Mouse (Mus musculus) hindbrain, embryonic 16.5 days (tissue): ENCODE data around the gene Cbfa2t3. TPM values are rescaled to one million over a fixed set of nuclear protein-coding genes. Genes with fewer than 3 reads are reported as not detected.

Experiments
- ATAC-seq: fragments of 200-750 bp; cut with Nextera tagmentation; 2 replicates; pipeline ENCODE4 v1.8.0; 2017; ENCODE audit warnings: moderate TSS enrichment, moderate library complexity
- H3K27ac ChIP-seq: fragments of 300-500 bp; sonication (generic); 2 replicates; pipeline ENCODE4 v1.5.1; 2014; ENCODE audit warnings: low read depth, mild to moderate bottlenecking, control low read depth, low read length, moderate library complexity
- H3K27me3 ChIP-seq: fragments of 300-500 bp; sonication (generic); replicated peaks from 2 replicates; pipeline ENCODE4 v1.6.1; 2014; ENCODE audit warnings: low read length; ENCODE audit not compliant: control insufficient read depth, insufficient read depth
- H3K36me3 ChIP-seq: fragments of 300-500 bp; sonication (generic); 2 replicates; pipeline ENCODE4 v1.6.1; 2014; ENCODE audit warnings: mild to moderate bottlenecking, low read length, moderate library complexity, mixed read lengths; ENCODE audit not compliant: control insufficient read depth, insufficient read depth
- H3K4me1 ChIP-seq: fragments of 300-500 bp; sonication (generic); 2 replicates; pipeline ENCODE4 v1.6.1; 2014; ENCODE audit warnings: low read depth, low read length; ENCODE audit not compliant: control insufficient read depth, insufficient read depth
- H3K4me2 ChIP-seq: fragments of 300-500 bp; sonication (generic); 2 replicates; pipeline ENCODE4 v1.6.1; 2014; ENCODE audit warnings: mild to moderate bottlenecking, low read length, control low read depth, moderate library complexity
- H3K4me3 ChIP-seq: fragments of 300-500 bp; sonication (generic); 2 replicates; pipeline ENCODE4 v1.5.1; 2014; ENCODE audit warnings: mild to moderate bottlenecking, low read length, control low read depth, moderate library complexity
- H3K9ac ChIP-seq: fragments of 300-500 bp; sonication (generic); 2 replicates; pipeline ENCODE4 v1.6.1; 2014; ENCODE audit warnings: low read depth, mild to moderate bottlenecking, control low read depth, low read length, moderate library complexity
- H3K9me3 ChIP-seq: fragments of 300-500 bp; sonication (generic); 2 replicates; pipeline ENCODE4 v1.6.1; 2014; ENCODE audit warnings: mild to moderate bottlenecking, low read length, moderate library complexity; ENCODE audit not compliant: control insufficient read depth
- WGBS: fragments of 180-500 bp; shearing (Covaris S2); extraction: QIAGEN DNeasy Blood & Tissue Kit; methylation state at CpG from one replicate; pipeline ENCODE4 v1.1.7; 2014; 5-methylcytosine and 5-hydroxymethylcytosine counted together
- polyA plus RNA-seq: library from polyadenylated mRNA; unstranded; fragments of >200 nt; fragmentation: Nextera tagmentation; extraction: Ambion mirVana; gene quantifications from 2 replicates; pipeline ENCODE4 v1.2.1, GENCODE M21; 2015

Cbfa2t3 gene
- polyA plus RNA-seq, 1 experiment from 2014 or later = 12.6 TPM

DNA sequence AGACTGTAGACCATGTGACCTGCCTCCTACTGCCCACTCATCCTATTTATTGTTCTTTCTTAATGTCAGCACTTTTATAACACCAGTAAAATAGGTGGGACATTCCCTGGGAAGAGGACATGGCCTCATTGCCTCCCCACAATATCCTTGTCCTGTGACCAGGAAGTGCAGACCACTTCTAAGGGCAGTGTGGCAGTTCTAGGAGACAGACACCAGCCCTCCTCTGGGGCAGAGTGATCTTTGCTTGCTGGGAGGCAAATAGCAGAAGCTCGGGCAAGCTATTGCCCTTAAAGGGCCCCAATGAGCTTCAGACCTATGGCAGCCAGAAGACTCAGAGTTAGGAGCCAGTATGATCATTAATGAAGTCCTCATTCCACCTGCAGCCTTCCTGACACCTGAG is 94.3 kb downstream of the Cbfa2t3 start:
- Histone ChIP-seq H3K9ac (no peak overlapping the region), H3K4me3 (no peak overlapping the region), H3K4me1 (no peaks in the 10 kb centered on the region), H3K4me2 (no peak overlapping the region), H3K36me3 (no peaks in the 10 kb centered on the region), H3K27me3 (no peaks in the 10 kb centered on the region), H3K9me3 (no peaks in the 10 kb centered on the region), H3K27ac (no peak overlapping the region)
- WGBS = 76% methylated on average over 1 of the region's 1 CpGs
- ATAC-seq = no peak

DNA sequence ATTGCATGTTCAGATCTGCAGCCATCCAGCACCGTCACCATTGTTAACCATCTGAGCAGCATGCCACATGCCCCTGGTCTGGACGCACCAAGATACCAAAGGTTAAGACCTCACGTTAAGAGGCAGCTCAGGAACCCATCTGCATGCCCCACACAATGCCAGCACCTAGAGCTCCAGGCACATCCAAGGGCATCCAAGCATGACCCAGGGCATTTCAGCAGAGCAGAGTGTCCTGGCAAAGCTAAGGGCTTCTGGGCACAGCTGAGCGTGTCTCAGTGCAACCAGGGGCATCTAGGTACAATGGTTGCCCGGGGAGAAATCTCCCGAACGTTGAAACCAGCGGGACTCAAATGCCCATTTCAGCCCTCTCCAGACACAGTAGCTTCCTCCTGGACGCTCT is 98.2 kb downstream of the Cbfa2t3 start:
- Histone ChIP-seq H3K36me3 (no peaks in the 10 kb centered on the region), H3K9me3 (no peaks in the 10 kb centered on the region), H3K4me3 (no peak overlapping the region), H3K27ac (no peak overlapping the region), H3K27me3 (no peaks in the 10 kb centered on the region), H3K4me1 (no peaks in the 10 kb centered on the region), H3K4me2 (no peak overlapping the region), H3K9ac (no peak overlapping the region)
- ATAC-seq = no peak
- 90% methylated on average over 9 of the region's 9 CpGs for WGBS

DNA sequence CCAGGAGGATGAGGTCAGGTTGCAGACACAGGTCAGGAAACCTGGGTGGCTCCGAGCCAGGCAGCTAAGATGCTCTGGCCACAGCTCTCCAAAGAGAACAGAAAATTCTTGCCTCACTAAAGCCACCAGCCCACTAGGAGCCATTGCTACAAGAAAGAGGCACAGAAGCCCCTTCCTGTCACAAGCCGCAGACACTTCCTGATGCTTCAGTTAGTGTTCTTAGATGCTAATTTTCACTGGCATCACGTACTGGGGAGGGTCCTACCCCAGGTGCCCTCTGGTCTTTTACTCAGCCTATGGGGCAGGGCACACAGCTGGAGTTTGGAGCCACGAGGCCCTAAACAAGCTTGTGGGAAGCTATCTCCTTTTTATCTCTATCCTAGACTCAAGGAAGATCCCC is 102.9 kb downstream of the Cbfa2t3 start:
- Histone ChIP-seq H3K27me3 (no peaks in the 10 kb centered on the region), H3K9ac (no peak overlapping the region), H3K9me3 (no peaks in the 10 kb centered on the region), H3K27ac (no peak overlapping the region), H3K4me3 (no peak overlapping the region), H3K4me1 (peaks cover 7% of the 10 kb centered on the region), H3K36me3 (no peaks in the 10 kb centered on the region; the same call in 1 of the 2 replicates), H3K4me2 (no peak overlapping the region)
- no peak for ATAC-seq
- WGBS = 51% methylated on average over 4 of the region's 4 CpGs

GRCm38 (mm10) chr8:122593783-122594507 is 105.0 kb downstream of the Cbfa2t3 start:
- Histone ChIP-seq H3K4me1 (peaks cover 7% of the 10 kb centered on the region), H3K36me3 (no peaks in the 10 kb centered on the region; the same call in 1 of the 2 replicates), H3K4me2 (no peak overlapping the region), H3K27me3 (no peaks in the 10 kb centered on the region), H3K9ac (peak overlapping the region; percentile 41), H3K9me3 (no peaks in the 10 kb centered on the region), H3K27ac (peak overlapping the region; percentile 59), H3K4me3 (no peak overlapping the region)
- peak; percentile 42; the same call in 1 of the 2 replicates for ATAC-seq
- 64% methylated on average over 19 of the region's 19 CpGs for WGBS

- Histone ChIP-seq H3K27ac (peak overlapping the region; percentile 59), H3K27me3 (no peaks in the 10 kb centered on the region), H3K4me2 (no peak overlapping the region), H3K9ac (no peak overlapping the region; the same call in 1 of the 2 replicates), H3K36me3 (no peaks in the 10 kb centered on the region; the same call in 1 of the 2 replicates), H3K9me3 (no peaks in the 10 kb centered on the region), H3K4me1 (peaks cover 7% of the 10 kb centered on the region), H3K4me3 (no peak overlapping the region)
- WGBS = 66% methylated on average over 12 of the region's 12 CpGs
- no peak for ATAC-seq
Measured at GRCm38 (mm10) chr8:122593240-122593639, 105.7 kb downstream of the Cbfa2t3 start.

DNA sequence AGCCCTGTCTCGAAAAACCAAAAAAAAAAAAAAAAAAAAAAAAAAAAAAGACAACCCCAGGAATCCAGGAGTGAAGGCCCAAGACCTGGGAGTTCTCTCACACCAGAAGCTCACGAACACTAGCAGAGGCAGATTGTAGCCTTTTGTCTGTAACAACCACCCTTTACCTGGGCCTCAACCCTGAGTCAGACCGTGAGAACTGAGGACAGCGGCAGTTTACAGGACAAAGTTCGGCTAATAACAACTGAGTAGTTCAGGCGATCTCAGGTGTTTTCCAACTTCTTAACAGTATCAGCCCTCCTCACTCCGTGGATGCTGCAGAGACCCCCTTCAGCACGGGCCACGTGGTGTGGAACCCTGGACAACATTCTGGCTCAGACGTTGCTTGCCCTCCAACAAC is 112.2 kb downstream of the Cbfa2t3 start:
- H3K27ac ChIP-seq = no peak overlapping the region
- ATAC-seq = no peak
- H3K9me3 ChIP-seq = no peaks in the 10 kb centered on the region
- H3K9ac ChIP-seq = no peak overlapping the region
- WGBS = 87% methylated on average over 10 of the region's 10 CpGs
- no peaks in the 10 kb centered on the region for H3K4me1 ChIP-seq
- no peak overlapping the region for H3K4me2 ChIP-seq
- no peaks in the 10 kb centered on the region for H3K36me3 ChIP-seq
- no peaks in the 10 kb centered on the region for H3K27me3 ChIP-seq
- no peak overlapping the region for H3K4me3 ChIP-seq

DNA sequence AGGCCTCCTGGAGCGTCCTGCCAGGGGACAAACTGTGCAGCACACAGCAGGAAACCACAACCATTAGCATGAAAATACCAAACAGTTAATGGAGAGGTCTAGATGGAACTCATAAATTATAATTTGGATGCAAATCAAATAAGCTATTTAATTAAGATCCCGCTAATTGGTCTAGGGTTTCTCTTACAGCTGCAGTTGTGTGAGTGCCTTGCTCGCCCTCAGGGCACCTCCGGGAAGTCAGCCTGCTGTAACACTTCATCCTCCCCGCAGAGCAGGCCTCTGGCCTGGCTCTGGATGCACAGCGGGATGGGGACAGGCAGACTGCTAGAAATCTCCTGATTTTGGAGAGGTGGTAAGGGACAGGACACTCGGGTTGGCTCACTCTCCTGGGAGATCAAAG is 112.7 kb downstream of the Cbfa2t3 start:
- WGBS = 43% methylated on average over 7 of the region's 7 CpGs

DNA sequence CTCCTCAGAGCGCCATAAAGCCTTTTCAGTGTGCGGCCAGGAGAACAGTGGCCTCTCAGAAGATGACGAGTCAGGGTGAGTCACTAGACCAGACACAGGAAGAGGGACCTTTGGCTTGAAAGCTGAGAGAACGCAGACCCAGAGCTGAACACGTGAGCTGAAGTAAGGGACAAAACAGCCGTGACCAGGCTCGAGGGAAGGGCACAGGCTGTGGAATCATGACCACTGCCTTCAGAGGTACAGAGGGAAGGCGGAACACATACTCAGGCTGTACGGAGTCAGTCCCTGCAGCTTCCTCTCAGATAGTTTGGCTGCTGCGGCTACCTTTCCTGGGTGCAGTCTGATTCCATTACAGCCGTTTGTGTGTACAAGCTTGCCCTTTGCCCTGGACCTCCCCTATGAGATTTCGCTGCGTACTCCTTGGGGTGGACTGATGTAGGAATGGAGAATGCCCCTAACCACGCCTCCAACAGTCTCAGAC is 113.5 kb downstream of the Cbfa2t3 start:
- no peak for ATAC-seq
- Histone ChIP-seq H3K4me1 (no peaks in the 10 kb centered on the region), H3K36me3 (no peaks in the 10 kb centered on the region), H3K4me2 (no peak overlapping the region), H3K9me3 (no peaks in the 10 kb centered on the region), H3K27ac (no peak overlapping the region), H3K9ac (no peak overlapping the region), H3K27me3 (no peaks in the 10 kb centered on the region), H3K4me3 (no peak overlapping the region)
- 78% methylated on average over 14 of the region's 14 CpGs for WGBS

More for the DNA sequence above, 112.7 kb downstream of the Cbfa2t3 start:
- Histone ChIP-seq H3K27ac (no peak overlapping the region), H3K4me2 (no peak overlapping the region), H3K4me1 (no peaks in the 10 kb centered on the region), H3K27me3 (no peaks in the 10 kb centered on the region), H3K4me3 (no peak overlapping the region), H3K9me3 (no peaks in the 10 kb centered on the region), H3K36me3 (no peaks in the 10 kb centered on the region), H3K9ac (no peak overlapping the region)
- ATAC-seq = no peak; the same call in 1 of the 2 replicates

DNA sequence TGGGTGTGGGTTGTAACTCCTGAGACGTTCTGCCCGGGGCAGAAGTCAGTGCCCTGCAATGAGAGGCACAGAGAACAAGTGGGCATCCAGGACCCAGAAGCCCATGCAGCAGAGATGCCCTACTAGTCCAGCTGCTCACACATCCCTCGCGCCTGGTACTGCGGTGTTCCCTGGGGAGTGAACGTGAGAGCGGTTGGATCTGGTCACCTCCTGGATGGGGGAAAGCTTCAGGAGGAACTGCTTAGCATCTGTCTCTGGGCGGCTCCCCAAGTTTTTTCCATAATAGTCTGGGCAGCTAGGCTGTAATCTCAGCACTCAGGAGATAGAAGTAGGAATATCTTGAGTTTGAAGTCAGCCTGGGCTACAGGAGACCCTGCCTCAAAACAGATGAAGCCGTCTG is 113.9 kb downstream of the Cbfa2t3 start:
- no peaks in the 10 kb centered on the region for H3K4me1 ChIP-seq
- no peak for ATAC-seq
- H3K9me3 ChIP-seq = no peaks in the 10 kb centered on the region
- WGBS = 79% methylated on average over 9 of the region's 9 CpGs
- H3K27ac ChIP-seq = no peak overlapping the region
- no peak overlapping the region for H3K9ac ChIP-seq
- no peaks in the 10 kb centered on the region for H3K27me3 ChIP-seq
- H3K4me2 ChIP-seq = no peak overlapping the region
- H3K4me3 ChIP-seq = no peak overlapping the region
- H3K36me3 ChIP-seq = no peaks in the 10 kb centered on the region
